Mouse (Mus musculus): ENCODE data around the gene 9930104L06Rik.

9930104L06Rik gene

GRCm38 (mm10) chr4:124990325-124990724 is 53.5 kb downstream of the 9930104L06Rik start:
- in situ Hi-C loops (cut with MboI, MseI) = no loop called here

All from regulatory T cell (primary cell).